Mouse (Mus musculus): Measurements from ENCODE around the gene Psme2. TPM values are rescaled to one million over a fixed set of nuclear protein-coding genes. Genes with fewer than 3 reads are reported as not detected.

Gene Psme2
- total RNA-seq, 2 experiments from 2014 or later: 43.2 to 44.6 TPM

GRCm38 (mm10) chr14:55596036-55596690 is 5.2 kb upstream of the Psme2 start:
- peak; percentile 28 to 29 for DNase-seq

GRCm38 (mm10) chr14:55592226-55592625 is 1.3 kb upstream of the Psme2 start:
- no peak for DNase-seq

- peak; percentile 89 to 92 for DNase-seq
These were observed 498 bp upstream of the Psme2 start, which contains the start of gene Rnf31 for GRCm38 (mm10) chr14:55591331-55591891. TSS of gene Rnf31 (plus strand) at chr14:55591708.

- no peak for DNase-seq
These were observed 1.0 kb downstream of the Psme2 start for GRCm38 (mm10) chr14:55589771-55590448.

- no peak for DNase-seq
These were observed 1.6 kb downstream of the Psme2 start for GRCm38 (mm10) chr14:55589271-55589670.

- no peak for DNase-seq
These were observed 4.8 kb downstream of the Psme2 start for GRCm38 (mm10) chr14:55586149-55586548.

GRCm38 (mm10) chr14:55585566-55585960 is 5.3 kb downstream of the Psme2 start:
- no peak for DNase-seq

- DNase-seq: peak; percentile 56 to 69
These were observed 6.0 kb downstream of the Psme2 start, which contains the start of gene Emc9 for GRCm38 (mm10) chr14:55584702-55585565. TSS of gene Emc9 (minus strand) at chr14:55585302.

GRCm38 (mm10) chr14:55584303-55584701 is 6.6 kb downstream of the Psme2 start:
- no peak for DNase-seq

GRCm38 (mm10) chr14:55581981-55582681 is 8.8 kb downstream of the Psme2 start:
- DNase-seq: no peak

GRCm38 (mm10) chr14:55580731-55581130 is 10.2 kb downstream of the Psme2 start:
- DNase-seq: no peak

- no peak for DNase-seq
These were observed 11.1 kb downstream of the Psme2 start for GRCm38 (mm10) chr14:55579511-55580496.

GRCm38 (mm10) chr14:55578668-55579269 is 12.1 kb downstream of the Psme2 start:
- no peak for DNase-seq

- DNase-seq: peak; percentile 69 to 77
These were observed 12.8 kb downstream of the Psme2 start, which contains the start of gene Psme1 for GRCm38 (mm10) chr14:55577871-55578667. TSS of gene Psme1 (plus strand) at chr14:55578123.

GRCm38 (mm10) chr14:55576376-55576775 is 14.5 kb downstream of the Psme2 start:
- no peak for DNase-seq

GRCm38 (mm10) chr14:55575711-55576110 is 15.2 kb downstream of the Psme2 start:
- no peak for DNase-seq

- no peak for DNase-seq
These were observed 15.6 kb downstream of the Psme2 start, which contains the start of gene Fitm1 for GRCm38 (mm10) chr14:55575302-55575701. TSS of gene Fitm1 (plus strand) at chr14:55575617.

- no peak for DNase-seq
These were observed 19.2 kb downstream of the Psme2 start for GRCm38 (mm10) chr14:55571760-55572159.

- DNase-seq: no peak
These were observed 20.3 kb downstream of the Psme2 start for GRCm38 (mm10) chr14:55570588-55570987.

Data from layer of hippocampus, postnatal 36 days (tissue).